Mouse (Mus musculus) hindbrain, embryonic 14.5 days (tissue): ENCODE data around the gene Gm5475. TPM values are rescaled to one million over a fixed set of nuclear protein-coding genes. Genes with fewer than 3 reads are reported as not detected.
A peak's percentile ranks its signal among the peaks of the same experiment; 100 is the strongest.

Experiments used
- ATAC-seq: fragments of 200-750 bp; cut with Nextera tagmentation; 2 replicates; pipeline ENCODE4 v1.8.0; 2017; ENCODE audit warnings: moderate number of reproducible peaks, mild to moderate bottlenecking, moderate TSS enrichment, moderate library complexity; ENCODE audit not compliant: low FRiP score
- DNase-seq: peaks from one replicate; pipeline ENCODE4 v3.0.0-alpha.2; 2015; ENCODE audit warnings: low spot score
- H3K27ac ChIP-seq: fragments of 300-500 bp; sonication (generic); 2 replicates; pipeline ENCODE4 v1.5.1; 2014; ENCODE audit warnings: mild to moderate bottlenecking, moderate library complexity
- H3K27me3 ChIP-seq: fragments of 300-500 bp; sonication (generic); 2 replicates; pipeline ENCODE4 v1.6.1; 2014; ENCODE audit warnings: mild to moderate bottlenecking, low read length, mixed read lengths; ENCODE audit not compliant: control insufficient read depth, insufficient read depth
- H3K36me3 ChIP-seq: fragments of 300-500 bp; sonication (generic); replicated peaks from 2 replicates; pipeline ENCODE4 v1.6.1; 2014; ENCODE audit not compliant: control insufficient read depth, insufficient read depth
- H3K4me1 ChIP-seq: fragments of 300-500 bp; sonication (generic); replicated peaks from 2 replicates; pipeline ENCODE4 v1.6.1; 2014; ENCODE audit warnings: antibody characterized with exemption, low read length, mixed read lengths; ENCODE audit not compliant: control insufficient read depth, insufficient read depth
- H3K4me2 ChIP-seq: fragments of 300-500 bp; sonication (generic); replicated peaks from 2 replicates; pipeline ENCODE4 v1.6.1; 2014; ENCODE audit warnings: mild to moderate bottlenecking, moderate library complexity
- H3K4me3 ChIP-seq: fragments of 300-500 bp; sonication (generic); replicated peaks from 2 replicates; pipeline ENCODE4 v1.5.1; 2014; ENCODE audit warnings: mild to moderate bottlenecking, low read length
- H3K9ac ChIP-seq: fragments of 300-500 bp; sonication (generic); 2 replicates; pipeline ENCODE4 v1.6.1; 2014
- H3K9me3 ChIP-seq: fragments of 300-500 bp; sonication (generic); 2 replicates; pipeline ENCODE4 v1.6.1; 2016; ENCODE audit warnings: low read length; ENCODE audit not compliant: control insufficient read depth
- WGBS: fragments of 180-500 bp; shearing (Covaris S2); extraction: QIAGEN DNeasy Blood & Tissue Kit; methylation state at CpG from one replicate; pipeline ENCODE4 v1.1.7; 2014; 5-methylcytosine and 5-hydroxymethylcytosine counted together
- polyA plus RNA-seq: library from polyadenylated mRNA; unstranded; fragments of >200 nt; fragmentation: Nextera tagmentation; extraction: Ambion mirVana; gene quantifications from 2 replicates; pipeline ENCODE4 v1.2.1, GENCODE M21; 2014

Gene Gm5475
- polyA plus RNA-seq, 1 experiment from 2014 or later, result 0.15 TPM

DNA sequence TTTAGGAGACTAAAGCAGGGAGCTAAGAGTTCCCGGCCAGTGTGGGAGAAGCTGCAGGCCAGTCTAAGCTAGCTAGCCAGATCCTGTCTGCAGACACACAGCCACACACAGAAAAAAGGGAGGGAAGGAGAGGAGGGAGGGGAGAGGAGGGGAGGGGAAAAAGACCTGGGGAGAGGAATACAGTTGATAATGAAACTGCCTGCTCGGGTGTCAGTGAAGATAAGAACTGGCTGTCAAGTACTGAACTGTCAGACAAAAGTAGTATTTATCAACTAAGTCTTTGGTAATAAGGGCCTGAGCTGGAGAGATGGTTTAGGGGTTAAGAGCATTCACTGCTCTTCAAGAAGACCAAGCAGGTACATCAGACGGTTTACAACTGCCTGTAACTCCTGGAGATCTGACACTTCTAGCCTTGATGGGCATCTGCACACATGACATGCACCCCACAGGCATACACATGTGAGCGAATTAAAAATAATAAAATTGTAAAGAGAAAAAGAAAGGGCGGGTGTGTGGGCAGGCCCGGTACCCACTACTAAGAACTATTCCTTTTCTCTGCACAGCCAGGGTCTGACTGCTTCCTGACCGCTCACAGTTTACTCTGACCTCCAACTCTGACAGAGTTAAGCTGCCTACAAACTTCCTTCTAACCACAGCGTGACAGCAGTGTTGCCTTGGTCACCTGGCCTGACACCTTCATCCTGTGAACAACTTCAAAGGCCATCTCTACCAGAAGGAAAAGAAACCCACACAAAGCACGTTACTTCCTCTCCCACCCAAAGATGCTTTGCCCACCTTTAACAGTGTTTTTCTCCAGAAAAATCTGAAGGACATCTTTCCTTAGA, 1.8 kb upstream of the Gm5475 start:
- Histone ChIP-seq H3K36me3 (no peaks in the 10 kb centered on the region), H3K27me3 (peaks cover 19% of the 10 kb centered on the region), H3K9ac (no peak overlapping the region), H3K4me3 (no peak overlapping the region), H3K27ac (no peak overlapping the region), H3K9me3 (no peaks in the 10 kb centered on the region), H3K4me2 (no peak overlapping the region), H3K4me1 (peaks cover 26% of the 10 kb centered on the region)
- no peak for DNase-seq
- no peak for ATAC-seq
- 71% methylated on average over 9 of the region's 9 CpGs for WGBS

DNA sequence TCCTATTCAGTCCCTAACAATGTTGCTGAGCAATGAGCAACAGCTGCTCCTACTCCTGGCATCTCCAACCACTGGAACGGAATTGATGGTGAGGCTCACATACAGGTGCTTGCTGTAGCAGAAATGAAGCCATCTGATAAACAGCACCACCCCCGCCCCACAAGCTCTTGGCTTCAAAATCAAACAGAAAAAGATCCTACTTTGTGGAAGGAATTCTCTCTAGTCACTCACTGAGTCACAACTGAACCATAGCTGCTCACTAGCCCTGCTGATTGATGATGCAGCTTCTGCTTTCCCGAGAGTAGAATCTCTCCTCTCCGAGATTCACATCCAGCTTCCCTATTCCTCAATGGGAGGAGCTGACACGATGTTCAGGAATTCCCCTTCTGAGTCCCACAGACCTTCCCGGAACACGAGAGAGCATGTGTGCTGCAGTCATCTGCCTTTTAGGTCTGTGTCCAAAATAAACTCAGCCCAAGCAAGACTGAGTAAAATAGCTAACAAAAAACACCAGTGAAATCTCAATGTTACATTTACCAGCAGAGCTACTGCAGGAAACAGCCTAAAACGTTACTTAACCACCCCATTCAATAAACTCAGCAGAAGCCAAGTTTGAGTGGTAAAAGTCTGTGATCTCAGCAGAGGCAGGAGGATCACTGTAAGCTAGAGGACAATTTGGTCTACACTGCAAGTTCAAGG, 739 bp upstream of the Gm5475 start:
- H3K27ac ChIP-seq, result no peak overlapping the region
- H3K4me3 ChIP-seq, result peak overlapping the region; percentile 98
- H3K9ac ChIP-seq, result peak overlapping the region; percentile 85
- peak overlapping the region; percentile 96 for H3K4me2 ChIP-seq
- WGBS, result 48% methylated on average over 8 of the region's 8 CpGs
- H3K27me3 ChIP-seq, result peaks cover 25% of the 10 kb centered on the region
- no peaks in the 10 kb centered on the region for H3K36me3 ChIP-seq
- peaks cover 26% of the 10 kb centered on the region for H3K4me1 ChIP-seq
- ATAC-seq (no peak), DNase-seq (no peak)
- H3K9me3 ChIP-seq, result no peaks in the 10 kb centered on the region

DNA sequence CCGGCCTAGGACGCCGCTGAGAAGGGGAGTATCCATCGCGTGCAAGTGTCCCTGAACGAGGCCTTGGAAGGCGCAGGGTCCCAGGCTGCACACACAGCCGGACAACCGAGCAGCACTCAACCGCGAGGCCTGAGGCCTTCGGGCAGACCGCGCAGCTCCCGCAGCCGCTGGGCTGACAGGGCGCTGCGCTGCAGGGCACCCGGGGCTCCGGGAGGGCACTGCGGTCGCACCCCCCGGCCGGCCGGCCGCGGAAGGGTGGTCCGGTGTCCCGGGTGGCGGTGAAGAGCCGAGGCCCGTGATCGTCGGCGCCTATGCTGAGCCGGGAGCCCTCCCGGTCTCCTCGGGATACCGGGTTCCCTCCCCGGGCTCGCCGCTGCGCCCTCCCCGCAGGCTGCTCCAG, 529 bp downstream of the Gm5475 start:
- peaks cover 25% of the 10 kb centered on the region for H3K27me3 ChIP-seq
- WGBS, result under 1% methylated on average over 44 of the region's 44 CpGs
- H3K9me3 ChIP-seq, result no peaks in the 10 kb centered on the region
- peak overlapping the region; percentile 98 for H3K4me3 ChIP-seq
- H3K4me2 ChIP-seq, result peak overlapping the region; percentile 96
- DNase-seq (peak; percentile 27), ATAC-seq (peak; percentile 48)
- H3K27ac ChIP-seq, result peak overlapping the region; percentile 16; the same call in 1 of the 2 replicates
- peak overlapping the region; percentile 85 for H3K9ac ChIP-seq
- peaks cover 26% of the 10 kb centered on the region for H3K4me1 ChIP-seq
- H3K36me3 ChIP-seq, result no peaks in the 10 kb centered on the region

GRCm38 (mm10) chr15:100422899-100423860, 1.2 kb downstream of the Gm5475 start:
- Histone ChIP-seq H3K9me3 (no peaks in the 10 kb centered on the region), H3K27ac (peak overlapping the region; percentile 16; the same call in 1 of the 2 replicates), H3K4me2 (peak overlapping the region; percentile 96), H3K9ac (peak overlapping the region; percentile 85), H3K36me3 (no peaks in the 10 kb centered on the region), H3K27me3 (peaks cover 25% of the 10 kb centered on the region), H3K4me1 (peaks cover 26% of the 10 kb centered on the region), H3K4me3 (peak overlapping the region; percentile 98)
- DNase-seq (peak; percentile 89), ATAC-seq (peak; percentile 97)
- WGBS, result 1% methylated on average over 59 of the region's 65 CpGs

DNA sequence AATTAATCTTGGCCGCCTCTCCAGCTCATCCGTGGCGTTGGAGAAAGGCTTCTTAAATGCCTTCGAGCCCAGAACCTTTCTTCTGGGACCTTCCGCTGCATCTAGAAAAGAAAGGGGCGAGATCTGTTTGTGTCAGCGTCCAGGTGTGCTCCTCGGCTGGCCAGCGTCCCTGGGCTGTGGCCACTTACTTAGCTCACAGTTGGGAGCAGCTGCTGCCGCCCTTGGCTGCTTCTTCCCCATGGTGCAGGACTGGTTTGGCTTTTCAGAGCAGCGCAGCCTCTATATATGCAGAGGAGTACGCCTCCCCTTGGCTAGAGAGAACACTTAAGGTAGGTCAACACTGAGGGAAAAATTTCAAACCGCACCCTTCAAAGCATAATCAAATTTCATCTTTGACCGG, 2.0 kb downstream of the Gm5475 start:
- H3K4me3 ChIP-seq, result peak overlapping the region; percentile 98
- no peaks in the 10 kb centered on the region for H3K36me3 ChIP-seq
- H3K9me3 ChIP-seq, result no peaks in the 10 kb centered on the region
- H3K27me3 ChIP-seq, result peaks cover 25% of the 10 kb centered on the region
- peak overlapping the region; percentile 85; the same call in 1 of the 2 replicates for H3K9ac ChIP-seq
- H3K4me1 ChIP-seq, result peaks cover 26% of the 10 kb centered on the region
- ATAC-seq, result no peak
- DNase-seq, result no peak
- H3K4me2 ChIP-seq, result peak overlapping the region; percentile 96
- no peak overlapping the region for H3K27ac ChIP-seq
- 3% methylated on average over 14 of the region's 14 CpGs for WGBS

GRCm38 (mm10) chr15:100424396-100425122, 2.6 kb downstream of the Gm5475 start, which contains the start of gene Slc11a2:
Slc11a2 (minus strand) TSS chr15:100425072.
- Histone ChIP-seq H3K4me1 (peaks cover 26% of the 10 kb centered on the region), H3K36me3 (no peaks in the 10 kb centered on the region), H3K4me3 (peak within 1 kb of the TSS; percentile 98), H3K9ac (peak within 1 kb of the TSS; percentile 85; the same call in 1 of the 2 replicates), H3K27me3 (peaks cover 25% of the 10 kb centered on the region), H3K4me2 (peak within 1 kb of the TSS; percentile 96), H3K27ac (no peak within 1 kb of the TSS), H3K9me3 (no peaks in the 10 kb centered on the region)
- no peak for ATAC-seq
- WGBS, result 32% methylated on average over 17 of the region's 17 CpGs
- DNase-seq, result peak; percentile 25

- H3K4me3 ChIP-seq, result no peak overlapping the region
- 88% methylated on average over 13 of the region's 13 CpGs for WGBS
- peaks cover 6% of the 10 kb centered on the region for H3K4me1 ChIP-seq
- H3K9ac ChIP-seq, result no peak overlapping the region
- DNase-seq (no peak), ATAC-seq (no peak)
- H3K27me3 ChIP-seq, result peaks cover 22% of the 10 kb centered on the region
- no peak overlapping the region for H3K4me2 ChIP-seq
- no peaks in the 10 kb centered on the region for H3K36me3 ChIP-seq
- no peaks in the 10 kb centered on the region for H3K9me3 ChIP-seq
- no peak overlapping the region for H3K27ac ChIP-seq
These were observed 6.5 kb downstream of the Gm5475 start for GRCm38 (mm10) chr15:100428296-100428905.

DNA sequence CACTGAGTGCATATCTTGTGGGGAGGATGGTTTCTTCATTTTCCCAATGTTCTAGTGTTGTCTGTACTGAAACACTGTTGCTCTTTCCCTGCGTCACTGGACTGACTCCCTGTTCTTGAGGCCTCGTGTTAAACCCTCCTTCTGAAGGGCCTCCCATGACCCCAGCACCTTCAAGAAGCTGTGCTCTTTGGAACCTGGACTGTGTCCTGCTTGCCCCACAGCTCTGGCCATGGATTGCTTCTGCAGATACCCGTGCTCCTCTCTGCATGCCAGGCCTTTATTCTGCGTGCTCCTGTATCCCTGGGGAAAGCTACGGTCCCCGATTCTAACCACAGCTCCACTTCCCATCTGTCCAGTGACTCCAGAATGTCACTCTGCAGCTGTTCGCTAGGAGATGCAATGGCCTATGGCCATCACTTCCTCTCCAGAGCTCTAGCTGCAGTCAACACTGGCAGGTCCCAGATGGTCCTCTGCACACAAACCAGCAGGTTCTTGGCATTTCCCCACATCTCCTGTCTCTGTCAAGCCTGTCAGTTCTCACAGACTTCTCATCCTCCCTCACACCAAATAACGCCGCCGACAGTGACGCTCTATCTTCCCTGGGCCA, 8.1 kb downstream of the Gm5475 start:
- H3K9me3 ChIP-seq, result no peaks in the 10 kb centered on the region
- H3K4me2 ChIP-seq, result no peak overlapping the region
- no peak overlapping the region for H3K9ac ChIP-seq
- ATAC-seq, result no peak
- 64% methylated on average over 11 of the region's 11 CpGs for WGBS
- H3K4me1 ChIP-seq, result no peaks in the 10 kb centered on the region
- H3K4me3 ChIP-seq, result no peak overlapping the region
- DNase-seq, result no peak
- no peak overlapping the region for H3K27ac ChIP-seq
- peaks cover 7% of the 10 kb centered on the region for H3K27me3 ChIP-seq
- H3K36me3 ChIP-seq, result no peaks in the 10 kb centered on the region
